Mouse (Mus musculus) kidney, postnatal 14 days (tissue): ENCODE measurements around the gene Uri1.

Experiments
- DNase-seq: peaks from one replicate; pipeline ENCODE4 v3.0.0; 2022; ENCODE audit warnings: mixed read lengths

Uri1 gene

GRCm38 (mm10) chr7:37916762-37917439 is 106.5 kb downstream of the Uri1 start:
- DNase-seq, result no peak

- no peak for DNase-seq
These were observed 111.6 kb downstream of the Uri1 start for GRCm38 (mm10) chr7:37911802-37912122.

GRCm38 (mm10) chr7:37911114-37911801 is 112.1 kb downstream of the Uri1 start:
- DNase-seq, result no peak

- no peak for DNase-seq
These were observed 113.2 kb downstream of the Uri1 start for GRCm38 (mm10) chr7:37910161-37910560.
